Mouse (Mus musculus): ENCODE data around the gene Ppp5c. TPM values are rescaled to one million over a fixed set of nuclear protein-coding genes. Genes with fewer than 3 reads are reported as not detected.

Ppp5c gene
- polyA plus RNA-seq, 1 experiment from 2014 or later = 61.2 TPM

DNA sequence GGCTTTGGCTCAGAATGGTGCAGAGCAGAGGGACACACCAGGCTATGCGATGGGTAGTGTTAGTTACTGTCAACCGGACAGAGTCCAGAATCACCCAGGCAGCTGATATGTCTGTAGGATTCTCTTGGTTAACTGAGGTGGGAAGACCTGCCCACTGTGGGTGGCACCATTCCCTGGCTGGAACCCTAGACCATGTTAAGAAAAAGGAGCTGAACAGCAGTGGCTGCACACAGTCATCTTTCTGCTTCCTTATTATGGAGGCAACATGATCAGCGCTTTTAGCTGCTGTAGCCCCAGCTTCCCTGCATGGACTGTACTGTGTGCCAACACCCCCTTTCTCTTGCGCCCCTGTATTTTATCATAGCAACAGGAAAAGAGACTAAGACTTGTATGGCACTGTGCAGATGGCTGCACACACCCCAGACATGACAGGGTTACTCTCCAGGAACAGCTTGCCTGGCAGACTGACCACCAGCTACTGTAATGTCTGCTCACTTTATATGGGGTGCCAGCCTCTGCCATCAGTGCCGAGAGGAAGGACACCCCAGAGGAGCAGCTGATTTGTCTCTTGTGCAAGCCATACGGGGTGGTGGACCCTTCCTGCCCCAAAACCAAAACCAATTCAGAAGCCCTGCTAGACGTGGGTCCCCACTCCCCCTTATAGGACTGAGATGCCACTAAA, 15.7 kb downstream of the Ppp5c start:
- no peak overlapping the region for H3K4me3 ChIP-seq (ENCODE audit: inconsistent target)
- WGBS (ENCODE audit: missing documents) = 78% methylated on average over 7 of the region's 7 CpGs
- peaks cover 94% of the 10 kb centered on the region for H3K36me3 ChIP-seq (ENCODE audit: inconsistent target)
- peaks cover 5% of the 10 kb centered on the region; the same call in 1 of the 2 replicates for H3K79me2 ChIP-seq (ENCODE audit: inconsistent target)
- no peak overlapping the region for H3K27ac ChIP-seq

DNA sequence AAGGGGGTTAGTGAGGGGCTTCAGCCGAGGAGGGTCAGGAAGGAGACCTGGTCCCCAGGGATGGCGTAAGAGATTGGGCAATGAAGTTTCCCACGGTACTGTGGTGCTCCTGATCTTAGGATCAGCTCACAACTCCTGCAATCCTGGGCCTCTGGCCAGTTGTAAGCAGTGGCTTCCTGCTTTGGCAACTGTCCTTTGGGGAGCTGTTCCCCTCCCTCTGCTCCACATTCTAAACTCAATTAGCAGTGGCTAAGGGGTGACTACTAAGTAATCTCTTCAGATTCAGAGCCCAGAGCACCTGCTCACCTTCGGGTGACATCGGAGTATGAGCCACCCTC, 17.7 kb downstream of the Ppp5c start:
- Histone ChIP-seq H3K4me3 (ENCODE audit: inconsistent target) (no peak overlapping the region), H3K79me2 (ENCODE audit: inconsistent target) (no peaks in the 10 kb centered on the region; the same call in 1 of the 2 replicates), H3K36me3 (ENCODE audit: inconsistent target) (peaks cover 94% of the 10 kb centered on the region), H3K27ac (no peak overlapping the region)
- WGBS (ENCODE audit: missing documents) = 56% methylated on average over 5 of the region's 5 CpGs

DNA sequence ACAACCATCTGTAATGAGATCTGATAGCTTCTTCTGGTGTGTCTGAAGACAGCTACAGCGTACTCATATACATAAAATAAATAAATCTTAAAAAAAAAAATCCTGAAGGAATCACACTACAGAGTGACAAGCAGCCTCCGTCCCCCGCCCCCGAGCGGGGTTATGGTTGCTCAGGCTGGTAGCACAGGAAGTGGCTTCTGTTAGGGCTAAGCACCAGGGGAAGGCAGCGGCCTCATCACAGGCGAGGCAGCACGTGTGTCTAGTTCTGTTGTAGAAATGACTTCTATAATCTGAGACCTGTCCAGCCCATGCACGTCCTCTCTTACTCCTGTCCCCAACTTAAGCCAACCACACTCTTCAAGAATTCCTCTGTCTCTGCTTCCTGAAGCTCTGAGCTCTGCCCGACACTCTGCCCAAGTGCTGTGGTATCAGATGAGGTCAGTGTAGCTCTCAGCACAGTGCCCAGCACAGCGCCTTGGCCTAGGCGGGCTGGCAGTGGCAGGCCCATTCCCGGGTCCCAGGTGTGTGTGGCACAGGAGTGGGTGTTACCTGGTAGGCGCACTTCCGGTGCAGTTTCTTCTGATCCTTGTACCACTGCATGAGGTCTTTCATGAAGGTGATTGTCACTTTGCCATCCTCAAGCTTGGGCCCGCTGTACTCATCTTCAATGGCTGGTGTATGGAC, 18.3 kb downstream of the Ppp5c start:
- Histone ChIP-seq H3K27ac (no peak overlapping the region), H3K4me3 (ENCODE audit: inconsistent target) (no peak overlapping the region), H3K79me2 (ENCODE audit: inconsistent target) (no peaks in the 10 kb centered on the region; the same call in 1 of the 2 replicates), H3K36me3 (ENCODE audit: inconsistent target) (peaks cover 90% of the 10 kb centered on the region)
- WGBS (ENCODE audit: missing documents) = 58% methylated on average over 16 of the region's 16 CpGs

DNA sequence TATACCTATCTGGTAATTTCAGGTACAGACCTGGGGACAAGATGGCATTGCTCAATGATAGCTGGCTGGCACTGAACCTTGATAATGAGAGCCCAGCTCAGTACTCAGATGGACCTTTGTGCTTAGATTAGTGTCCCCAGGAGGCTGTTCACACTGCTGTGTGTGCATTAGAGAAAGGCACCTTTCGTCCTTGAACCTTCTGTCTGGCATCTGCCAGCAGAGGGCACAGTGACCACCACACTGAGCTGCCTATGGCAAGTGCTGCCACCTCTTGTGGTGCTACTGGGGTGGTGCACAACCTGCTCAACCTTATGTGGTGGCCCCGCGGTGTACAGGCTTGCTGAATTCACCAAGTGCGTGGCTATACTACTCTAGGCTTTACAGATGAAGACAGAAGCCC, 20.4 kb downstream of the Ppp5c start:
- no peak overlapping the region for H3K4me3 ChIP-seq (ENCODE audit: inconsistent target)
- WGBS (ENCODE audit: missing documents) = 46% methylated on average over 4 of the region's 4 CpGs
- peaks cover 69% of the 10 kb centered on the region for H3K36me3 ChIP-seq (ENCODE audit: inconsistent target)
- H3K27ac ChIP-seq = no peak overlapping the region
- no peaks in the 10 kb centered on the region for H3K79me2 ChIP-seq (ENCODE audit: inconsistent target)

DNA sequence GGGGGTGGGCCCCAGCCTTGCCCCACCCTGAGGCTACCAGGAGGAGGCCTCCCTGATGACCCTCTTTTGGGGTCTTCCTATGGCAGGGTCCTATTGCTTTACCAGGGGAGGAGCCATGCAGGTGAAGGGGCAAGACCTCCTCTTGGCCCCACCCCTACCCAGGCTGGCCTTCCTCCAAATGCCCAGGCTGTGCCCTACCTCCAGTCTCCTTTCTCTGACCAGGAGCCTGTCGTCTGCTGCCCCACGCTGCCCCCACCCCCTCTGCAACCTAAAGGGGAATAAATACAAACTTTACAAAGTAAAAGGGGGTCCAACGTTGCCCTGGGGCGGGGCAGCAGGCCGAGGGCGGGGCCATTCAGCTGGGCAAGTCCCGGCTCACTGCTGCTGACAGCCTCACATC, 23.0 kb downstream of the Ppp5c start:
- Histone ChIP-seq H3K36me3 (ENCODE audit: inconsistent target) (peaks cover 45% of the 10 kb centered on the region), H3K79me2 (ENCODE audit: inconsistent target) (no peaks in the 10 kb centered on the region), H3K27ac (no peak overlapping the region), H3K4me3 (ENCODE audit: inconsistent target) (no peak overlapping the region)
- 91% methylated on average over 7 of the region's 7 CpGs for WGBS (ENCODE audit: missing documents)

DNA sequence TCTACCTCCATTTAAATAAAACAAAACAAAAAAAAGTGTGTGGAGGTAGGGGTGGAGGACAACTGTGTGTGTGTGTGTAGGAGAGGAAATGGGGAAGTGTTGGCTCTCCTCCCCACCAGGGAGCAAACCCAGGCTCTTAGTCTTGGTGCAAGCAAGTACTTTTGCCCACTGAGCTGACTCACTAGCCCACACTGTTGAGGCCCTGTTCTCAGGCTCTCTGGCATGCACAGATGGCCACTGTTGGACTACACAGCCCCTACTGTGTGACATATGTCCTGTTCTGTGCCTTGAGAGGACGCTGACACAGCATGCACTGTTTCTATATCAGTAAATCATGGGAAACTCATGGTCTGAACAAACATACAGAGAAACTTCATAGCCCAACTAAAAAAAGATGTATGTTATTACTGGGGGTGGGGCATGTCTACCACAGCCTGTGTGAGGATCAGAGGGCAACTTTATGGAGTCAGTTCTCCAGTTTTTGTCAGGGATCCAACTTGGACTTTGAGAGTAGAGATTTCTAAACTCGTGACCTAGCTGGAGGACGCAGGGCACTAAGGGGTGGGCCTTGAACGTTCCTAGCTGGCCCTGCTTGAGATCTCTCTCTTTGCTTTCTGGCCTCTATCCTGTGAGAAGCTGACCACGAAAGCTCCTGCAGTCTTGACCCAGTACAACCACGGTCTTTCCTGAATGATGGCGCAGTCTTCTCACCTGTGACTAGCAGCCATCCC, 24.3 kb downstream of the Ppp5c start:
- 69% methylated on average over 7 of the region's 7 CpGs for WGBS (ENCODE audit: missing documents)
- peaks cover 34% of the 10 kb centered on the region for H3K36me3 ChIP-seq (ENCODE audit: inconsistent target)
- peak overlapping the region; percentile 1; the same call in 1 of the 2 replicates for H3K27ac ChIP-seq
- no peaks in the 10 kb centered on the region for H3K79me2 ChIP-seq (ENCODE audit: inconsistent target)
- no peak overlapping the region for H3K4me3 ChIP-seq (ENCODE audit: inconsistent target)

DNA sequence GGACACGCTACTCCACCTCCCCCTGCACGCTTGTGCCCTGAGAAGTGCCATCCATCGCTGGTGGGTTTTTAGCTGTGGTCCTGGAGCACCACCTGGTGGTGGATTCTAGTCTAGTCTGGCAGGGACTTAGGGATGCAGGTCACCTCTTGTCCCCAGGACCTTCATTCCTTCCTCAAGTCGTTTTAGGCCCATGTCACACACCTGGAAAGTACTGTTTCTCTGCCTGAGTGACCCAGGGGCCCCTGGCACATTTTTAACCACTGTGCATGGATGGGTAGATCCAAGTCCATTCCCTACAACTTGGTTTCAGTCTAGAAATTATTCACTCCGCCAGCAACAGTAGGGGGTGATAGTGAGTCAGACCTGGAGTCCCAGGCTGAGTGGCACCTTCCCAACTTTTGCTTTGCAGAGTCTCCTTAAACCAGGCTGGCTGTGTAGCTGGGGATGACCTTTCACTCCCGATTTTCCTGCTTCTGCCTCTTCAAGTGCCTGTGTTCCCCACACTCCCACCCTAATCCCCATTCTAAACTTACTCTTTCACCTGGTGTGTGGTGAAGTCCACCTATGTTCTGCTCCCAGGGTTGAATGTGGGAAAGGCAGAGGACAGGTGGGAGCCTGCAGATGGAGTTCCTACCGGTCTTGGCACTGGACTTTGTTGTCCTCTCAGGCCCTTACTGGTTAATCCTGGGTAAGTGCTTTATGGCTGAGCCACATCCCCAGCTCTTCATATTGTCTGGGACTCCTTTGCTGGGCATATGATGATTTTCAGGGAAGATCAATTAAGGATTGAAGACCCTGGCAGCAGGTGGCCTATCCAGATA, 25.1 kb downstream of the Ppp5c start:
- Histone ChIP-seq H3K27ac (peak overlapping the region; percentile 1; the same call in 1 of the 2 replicates), H3K79me2 (ENCODE audit: inconsistent target) (no peaks in the 10 kb centered on the region), H3K36me3 (ENCODE audit: inconsistent target) (peaks cover 27% of the 10 kb centered on the region), H3K4me3 (ENCODE audit: inconsistent target) (no peak overlapping the region)
- 32% methylated on average over 7 of the region's 7 CpGs for WGBS (ENCODE audit: missing documents)

DNA sequence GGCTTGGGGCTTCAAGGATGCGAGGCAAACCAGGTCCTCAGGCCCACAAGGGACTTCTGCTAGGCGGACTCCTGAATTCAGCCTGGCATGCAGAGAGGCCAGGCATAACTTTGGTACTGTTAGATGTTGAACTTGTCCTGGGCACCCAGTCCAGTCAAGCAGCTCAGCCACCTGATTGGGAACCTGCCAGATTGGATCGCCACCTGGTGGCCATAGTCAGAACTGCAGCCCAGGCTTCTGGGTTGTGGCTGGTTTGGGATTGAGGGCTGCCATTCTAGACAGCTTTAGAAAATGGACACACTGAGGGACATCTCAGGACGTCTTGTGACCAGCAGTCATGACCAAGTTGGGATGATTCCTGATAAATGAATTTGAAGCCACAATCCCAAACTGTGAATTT, 28.1 kb downstream of the Ppp5c start:
- no peaks in the 10 kb centered on the region for H3K36me3 ChIP-seq (ENCODE audit: inconsistent target)
- no peak overlapping the region for H3K4me3 ChIP-seq (ENCODE audit: inconsistent target)
- no peak overlapping the region for H3K27ac ChIP-seq
- H3K79me2 ChIP-seq (ENCODE audit: inconsistent target) = no peaks in the 10 kb centered on the region
- WGBS (ENCODE audit: missing documents) = 40% methylated on average over 4 of the region's 4 CpGs

DNA sequence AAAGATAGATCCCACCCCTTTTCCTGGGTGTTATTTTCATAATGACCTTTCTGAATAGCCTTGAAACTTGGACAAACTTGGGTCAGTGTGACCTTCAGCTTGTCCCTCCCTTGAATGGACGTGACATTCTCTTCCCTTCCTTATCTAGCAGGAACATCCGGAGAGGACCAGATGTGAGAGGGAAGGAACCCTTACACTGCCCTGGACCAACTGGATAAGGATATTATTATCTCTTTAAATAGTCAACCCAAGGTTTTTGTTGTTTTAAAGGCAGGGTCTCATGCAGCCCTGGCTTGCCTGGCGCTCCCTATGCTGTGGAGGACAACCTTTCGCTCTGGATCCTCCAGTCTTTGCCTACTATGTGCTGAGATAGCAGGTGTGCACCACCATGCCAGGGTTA, 28.5 kb downstream of the Ppp5c start:
- no peak overlapping the region for H3K4me3 ChIP-seq (ENCODE audit: inconsistent target)
- H3K36me3 ChIP-seq (ENCODE audit: inconsistent target) = no peaks in the 10 kb centered on the region
- H3K27ac ChIP-seq = no peak overlapping the region
- H3K79me2 ChIP-seq (ENCODE audit: inconsistent target) = no peaks in the 10 kb centered on the region
- WGBS (ENCODE audit: missing documents) = 74% methylated on average over 4 of the region's 4 CpGs

DNA sequence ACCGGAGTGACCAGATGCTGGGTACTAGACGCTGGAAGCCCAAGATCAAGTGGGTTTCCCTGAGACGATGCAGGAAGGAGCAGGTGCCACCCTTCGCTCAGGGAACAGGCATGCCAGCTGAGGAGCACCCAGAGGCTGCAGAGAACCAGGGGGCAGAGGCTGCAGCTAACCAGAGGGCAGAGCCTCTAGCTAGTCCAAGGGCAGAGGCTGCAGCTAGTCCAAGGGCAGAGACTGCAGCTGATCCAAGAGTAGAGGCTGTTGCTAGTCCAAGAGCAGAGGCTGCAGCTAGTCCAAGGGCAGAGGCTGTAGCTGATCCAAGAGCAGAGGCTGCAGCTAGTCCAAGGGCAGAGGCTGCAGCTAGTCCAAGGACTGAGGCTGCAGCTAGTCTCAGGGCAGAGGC, 32.4 kb downstream of the Ppp5c start:
- H3K27ac ChIP-seq = no peak overlapping the region
- 94% methylated on average over 4 of the region's 4 CpGs for WGBS (ENCODE audit: missing documents)
- no peaks in the 10 kb centered on the region for H3K36me3 ChIP-seq (ENCODE audit: inconsistent target)
- H3K4me3 ChIP-seq (ENCODE audit: inconsistent target) = no peak overlapping the region
- no peaks in the 10 kb centered on the region for H3K79me2 ChIP-seq (ENCODE audit: inconsistent target)

DNA sequence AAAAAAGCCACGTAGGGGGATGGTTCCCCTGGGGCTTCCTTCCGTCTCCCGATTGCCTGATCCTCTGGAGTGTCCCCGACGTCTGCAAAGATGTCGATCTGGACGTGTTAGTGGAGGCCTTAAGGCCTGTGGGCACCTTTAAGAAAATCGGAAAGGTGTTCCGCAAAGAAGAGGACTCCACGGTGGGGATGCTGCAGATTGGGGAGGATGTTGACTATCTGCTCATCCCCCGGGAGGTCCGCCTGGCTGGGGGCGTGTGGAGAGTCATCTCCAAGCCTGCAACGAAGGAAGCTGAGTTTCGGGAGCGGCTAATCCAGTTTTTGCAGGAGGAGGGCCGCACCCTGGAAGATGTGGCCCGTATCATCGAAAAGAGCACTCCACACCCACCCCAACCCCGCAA, 33.3 kb downstream of the Ppp5c start:
- Histone ChIP-seq H3K79me2 (ENCODE audit: inconsistent target) (no peaks in the 10 kb centered on the region), H3K36me3 (ENCODE audit: inconsistent target) (no peaks in the 10 kb centered on the region), H3K27ac (no peak overlapping the region), H3K4me3 (ENCODE audit: inconsistent target) (no peak overlapping the region)
- WGBS (ENCODE audit: missing documents) = 23% methylated on average over 20 of the region's 20 CpGs

DNA sequence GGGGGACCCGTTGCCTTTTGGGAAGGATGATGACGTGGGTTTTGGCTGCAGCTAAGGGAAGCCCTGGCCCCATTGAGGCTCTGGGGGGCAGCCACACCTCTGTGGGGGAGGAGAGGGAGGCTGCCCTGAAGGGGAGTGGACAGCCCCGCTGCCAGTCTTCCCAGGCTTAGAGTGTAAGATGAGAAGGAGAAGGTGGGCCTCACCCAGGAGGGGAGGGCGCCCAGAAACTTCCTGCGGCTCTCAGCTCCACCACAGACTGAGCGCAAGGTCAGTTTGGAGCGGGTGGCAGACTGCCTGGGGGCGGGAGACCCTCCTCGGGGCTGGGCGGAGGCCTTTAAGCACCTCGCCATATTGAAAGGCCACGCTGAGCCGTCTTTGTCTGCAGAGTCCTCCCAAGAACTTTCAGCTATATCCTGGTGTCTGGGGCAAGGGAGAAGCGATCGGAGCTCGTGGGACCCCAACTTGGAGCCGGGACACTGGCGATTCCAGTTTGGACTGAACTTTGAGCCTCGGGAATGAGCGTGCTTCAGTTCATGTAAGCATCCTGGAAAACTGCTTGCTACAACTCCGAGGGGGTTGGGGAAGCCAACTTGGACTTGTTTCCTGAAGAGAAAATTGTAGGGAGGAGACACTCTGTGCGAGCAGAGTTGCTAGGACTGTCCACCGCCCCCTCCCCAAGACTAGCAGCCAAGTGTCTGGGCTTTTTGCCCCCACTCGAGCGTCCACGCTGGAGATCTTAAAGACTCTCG, 33.9 kb downstream of the Ppp5c start:
- H3K36me3 ChIP-seq (ENCODE audit: inconsistent target) = no peaks in the 10 kb centered on the region
- H3K79me2 ChIP-seq (ENCODE audit: inconsistent target) = no peaks in the 10 kb centered on the region
- no peak overlapping the region for H3K4me3 ChIP-seq (ENCODE audit: inconsistent target)
- no peak overlapping the region for H3K27ac ChIP-seq
- 18% methylated on average over 27 of the region's 27 CpGs for WGBS (ENCODE audit: missing documents)

DNA sequence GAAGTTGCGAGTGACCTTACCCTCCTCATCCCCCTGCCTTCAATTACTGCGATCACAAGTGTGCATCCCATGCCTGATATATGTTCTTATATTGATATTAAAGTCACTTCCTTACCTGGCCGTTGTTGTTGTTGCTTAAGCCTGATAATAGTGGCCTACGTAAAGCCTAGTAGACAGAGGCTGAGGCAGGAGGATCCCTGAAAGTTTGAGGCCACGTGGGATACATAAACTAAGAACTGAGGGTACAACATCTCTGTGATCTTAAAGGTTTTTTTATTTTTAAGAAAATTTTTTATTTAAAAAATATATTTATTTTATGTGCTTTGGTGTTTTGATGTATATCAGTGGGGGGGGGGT, 35.3 kb downstream of the Ppp5c start, which contains the start of gene Ccdc8:
TSS of gene Ccdc8 (plus strand) at position 258 of the 357 bp plus-strand sequence.
- no peak within 1 kb of the TSS for H3K4me3 ChIP-seq (ENCODE audit: inconsistent target)
- H3K27ac ChIP-seq = no peak within 1 kb of the TSS
- H3K36me3 ChIP-seq (ENCODE audit: inconsistent target) = no peaks in the 10 kb centered on the region
- no peaks in the 10 kb centered on the region for H3K79me2 ChIP-seq (ENCODE audit: inconsistent target)
- 95% methylated on average over 5 of the region's 5 CpGs for WGBS (ENCODE audit: missing documents)

Data from macrophage (primary cell).